Mouse (Mus musculus): ENCODE measurements around the gene Zmym4. TPM values are rescaled to one million over a fixed set of nuclear protein-coding genes. Genes with fewer than 3 reads are reported as not detected.
A peak's percentile ranks its signal among the peaks of the same experiment; 100 is the strongest.

Gene Zmym4
- total RNA-seq, 1 experiment from 2014 or later = 15.8 TPM

- no peak for ATAC-seq (replicated peaks; ENCODE audit: insufficient number of reproducible peaks, low FRiP score, low TSS enrichment, poor library complexity, severe bottlenecking)
These were observed 125.0 kb downstream of the Zmym4 start for GRCm38 (mm10) chr4:126842911-126843310.

GRCm38 (mm10) chr4:126840996-126841560 is 126.9 kb downstream of the Zmym4 start:
- ATAC-seq (replicated peaks; ENCODE audit: insufficient number of reproducible peaks, low FRiP score, low TSS enrichment, poor library complexity, severe bottlenecking) = no peak

- peak; percentile 72 for ATAC-seq (replicated peaks; ENCODE audit: insufficient number of reproducible peaks, low FRiP score, low TSS enrichment, poor library complexity, severe bottlenecking)
These were observed 128.1 kb downstream of the Zmym4 start for GRCm38 (mm10) chr4:126839873-126840272.

GRCm38 (mm10) chr4:126838799-126839198 is 129.1 kb downstream of the Zmym4 start:
- ATAC-seq (replicated peaks; ENCODE audit: insufficient number of reproducible peaks, low FRiP score, low TSS enrichment, poor library complexity, severe bottlenecking) = no peak

GRCm38 (mm10) chr4:126831122-126831521 is 136.8 kb downstream of the Zmym4 start:
- no peak for ATAC-seq (replicated peaks; ENCODE audit: insufficient number of reproducible peaks, low FRiP score, low TSS enrichment, poor library complexity, severe bottlenecking)

GRCm38 (mm10) chr4:126823917-126824316 is 144.0 kb downstream of the Zmym4 start:
- no peak for ATAC-seq (replicated peaks; ENCODE audit: insufficient number of reproducible peaks, low FRiP score, low TSS enrichment, poor library complexity, severe bottlenecking)

- no peak for ATAC-seq (replicated peaks; ENCODE audit: insufficient number of reproducible peaks, low FRiP score, low TSS enrichment, poor library complexity, severe bottlenecking)
These were observed 144.7 kb downstream of the Zmym4 start for GRCm38 (mm10) chr4:126822891-126823882.

GRCm38 (mm10) chr4:126814854-126815253 is 153.1 kb downstream of the Zmym4 start:
- ATAC-seq (replicated peaks; ENCODE audit: insufficient number of reproducible peaks, low FRiP score, low TSS enrichment, poor library complexity, severe bottlenecking) = no peak

- ATAC-seq (replicated peaks; ENCODE audit: insufficient number of reproducible peaks, low FRiP score, low TSS enrichment, poor library complexity, severe bottlenecking) = no peak
These were observed 154.7 kb downstream of the Zmym4 start for GRCm38 (mm10) chr4:126813212-126813611.

Other genes starting within 250 kb of the Zmym4 start
- gene Tfap2e, start 231.9 kb downstream of the Zmym4 start, total RNA-seq (2017) = not detected in 3 replicates
- 4.7 to 9.4 TPM (median 6.5 TPM) in 3 replicates for gene Ncdn, start 214.7 kb downstream of the Zmym4 start, total RNA-seq (2017)
- 18.5 to 37.3 TPM (median 20.5 TPM) in 3 replicates for gene AU040320, start 214.6 kb downstream of the Zmym4 start, total RNA-seq (2017)
- 642 to 909 TPM (median 707 TPM) in 3 replicates for gene Sfpq, start 53.2 kb upstream of the Zmym4 start, total RNA-seq (2017)
- gene Zmym1, start 93.0 kb upstream of the Zmym4 start, total RNA-seq (2017) = 9.3 to 16.2 TPM (median 14.2 TPM) in 3 replicates
- 17.8 to 25.9 TPM (median 22.6 TPM) in 3 replicates for gene Zmym6, start 109.2 kb upstream of the Zmym4 start, total RNA-seq (2017)
- 9.9 to 15.1 TPM (median 12.5 TPM) in 3 replicates for gene Tmem35b, start 155.6 kb upstream of the Zmym4 start, total RNA-seq (2017)
- gene Dlgap3, start 201.1 kb upstream of the Zmym4 start, total RNA-seq (2017) = not detected in 3 replicates